Mouse (Mus musculus): ENCODE data around the gene Myo5a.
"Not testable (repeated sequence)": the region's sequence is repeated elsewhere in the genome, so short reads cannot be mapped to it uniquely, and the experiment has no call there.

The Myo5a gene

GRCm38 (mm10) chr9:75244527-75244926, 173.7 kb downstream of the Myo5a start:
- no peak for DNase-seq (ENCODE audit: extremely low read depth, low read depth, low spot score)

- DNase-seq (ENCODE audit: extremely low read depth, low read depth, low spot score), result no peak
These were observed 175.5 kb downstream of the Myo5a start for GRCm38 (mm10) chr9:75246080-75246930.

GRCm38 (mm10) chr9:75247870-75248269, 177.1 kb downstream of the Myo5a start:
- no peak for DNase-seq (ENCODE audit: extremely low read depth, low read depth, low spot score)

- DNase-seq (ENCODE audit: extremely low read depth, low read depth, low spot score), result no peak
These were observed 177.5 kb downstream of the Myo5a start for GRCm38 (mm10) chr9:75248359-75248758.

GRCm38 (mm10) chr9:75248874-75249273, 178.1 kb downstream of the Myo5a start:
- DNase-seq (ENCODE audit: extremely low read depth, low read depth, low spot score), result no peak

GRCm38 (mm10) chr9:75253158-75253557, 182.3 kb downstream of the Myo5a start:
- not testable (repeated sequence) for DNase-seq (ENCODE audit: extremely low read depth, low read depth, low spot score)

GRCm38 (mm10) chr9:75253766-75254165, 183.0 kb downstream of the Myo5a start:
- DNase-seq (ENCODE audit: extremely low read depth, low read depth, low spot score), result no peak

- no peak for DNase-seq (ENCODE audit: extremely low read depth, low read depth, low spot score)
These were observed 183.6 kb downstream of the Myo5a start for GRCm38 (mm10) chr9:75254196-75254955.

GRCm38 (mm10) chr9:75255820-75256545, 185.2 kb downstream of the Myo5a start:
- no peak for DNase-seq (ENCODE audit: extremely low read depth, low read depth, low spot score)

- DNase-seq (ENCODE audit: extremely low read depth, low read depth, low spot score), result no peak
These were observed 188.0 kb downstream of the Myo5a start for GRCm38 (mm10) chr9:75258792-75259191.

- no peak for DNase-seq (ENCODE audit: extremely low read depth, low read depth, low spot score)
These were observed 188.8 kb downstream of the Myo5a start for GRCm38 (mm10) chr9:75259656-75260055.

GRCm38 (mm10) chr9:75261332-75261872, 190.6 kb downstream of the Myo5a start:
- DNase-seq (ENCODE audit: extremely low read depth, low read depth, low spot score), result no peak

- no peak for DNase-seq (ENCODE audit: extremely low read depth, low read depth, low spot score)
These were observed 191.5 kb downstream of the Myo5a start for GRCm38 (mm10) chr9:75262235-75262826.

- DNase-seq (ENCODE audit: extremely low read depth, low read depth, low spot score), result no peak
These were observed 193.3 kb downstream of the Myo5a start for GRCm38 (mm10) chr9:75264008-75264718.

GRCm38 (mm10) chr9:75267147-75267546, 196.3 kb downstream of the Myo5a start:
- DNase-seq (ENCODE audit: extremely low read depth, low read depth, low spot score), result no peak

- no peak for DNase-seq (ENCODE audit: extremely low read depth, low read depth, low spot score)
These were observed 199.6 kb downstream of the Myo5a start for GRCm38 (mm10) chr9:75270382-75270781.

GRCm38 (mm10) chr9:75271539-75271938, 200.7 kb downstream of the Myo5a start:
- DNase-seq (ENCODE audit: extremely low read depth, low read depth, low spot score), result no peak

All from fat pad, adult 2 months (tissue).